Mouse (Mus musculus) hematopoietic stem cell, adult 5-6 weeks (primary cell): ENCODE results near the gene Prdm1. TPM values are rescaled to one million over a fixed set of nuclear protein-coding genes. Genes with fewer than 3 reads are reported as not detected.

Experiments
- ATAC-seq, 2 experiments: fragments of 125-278 bp in 1 of 2; replicated peaks in 1 of 2; 2 replicates each; pipeline ENCODE4 v1.8.0; 2016 to 2017; ENCODE audit warnings: inconsistent platforms in 2 of 2, mild to moderate bottlenecking in 2 of 2, moderate number of reproducible peaks in 2 of 2, low read depth in 1 of 2, moderate TSS enrichment in 1 of 2; ENCODE audit not compliant: low FRiP score in 2 of 2, poor library complexity in 2 of 2, severe bottlenecking in 2 of 2, insufficient read depth in 1 of 2, low TSS enrichment in 1 of 2
- total RNA-seq: library from RNA; stranded (forward); fragments of 172-1452, 232-1000 nt; gene quantifications from 2 replicates; pipeline ENCODE4 v1.2.3, GENCODE M21; 2017

The Prdm1 gene
- total RNA-seq, 1 experiment from 2014 or later, result 0.74 TPM

DNA sequence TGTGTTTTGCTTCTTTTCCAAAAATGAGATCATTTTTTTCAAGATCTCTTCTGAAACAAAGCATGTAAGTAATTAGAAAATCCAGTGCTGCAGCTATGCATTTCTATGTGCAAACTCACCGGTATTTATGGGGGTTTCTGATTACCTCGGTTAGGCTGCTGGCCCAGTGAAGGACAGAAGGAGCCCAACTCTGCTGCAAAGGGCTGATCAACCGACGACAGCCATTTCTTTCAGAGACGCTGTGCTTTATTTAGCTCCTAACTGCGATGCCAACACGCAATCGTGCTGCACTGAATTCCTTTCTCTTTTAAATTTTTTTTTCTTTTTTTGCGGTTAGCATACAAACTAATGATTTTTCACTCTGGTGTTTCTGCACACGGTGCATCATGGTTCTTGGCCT lies 126.7 kb downstream of the Prdm1 start:
- ATAC-seq, result no peak

DNA sequence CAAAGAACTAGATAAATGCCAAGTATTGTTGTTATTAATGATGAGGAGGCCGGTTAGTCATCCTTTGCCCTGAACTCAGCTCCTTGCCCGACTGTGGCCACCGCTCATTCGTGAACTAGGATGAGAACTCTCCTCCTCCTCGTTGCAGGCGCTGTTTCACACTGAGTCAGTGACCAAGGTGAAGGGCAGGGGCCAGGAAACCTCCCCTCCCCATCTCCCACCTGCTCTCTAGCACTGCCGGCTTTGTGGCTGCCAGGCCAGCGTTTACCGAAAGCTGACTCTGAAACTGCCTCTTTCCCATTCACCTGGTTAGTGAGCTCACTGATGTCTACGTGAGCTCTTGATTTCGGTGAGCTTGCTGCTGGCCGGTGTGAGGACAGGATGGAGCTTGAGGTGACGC lies 127.7 kb downstream of the Prdm1 start:
- no peak for ATAC-seq

DNA sequence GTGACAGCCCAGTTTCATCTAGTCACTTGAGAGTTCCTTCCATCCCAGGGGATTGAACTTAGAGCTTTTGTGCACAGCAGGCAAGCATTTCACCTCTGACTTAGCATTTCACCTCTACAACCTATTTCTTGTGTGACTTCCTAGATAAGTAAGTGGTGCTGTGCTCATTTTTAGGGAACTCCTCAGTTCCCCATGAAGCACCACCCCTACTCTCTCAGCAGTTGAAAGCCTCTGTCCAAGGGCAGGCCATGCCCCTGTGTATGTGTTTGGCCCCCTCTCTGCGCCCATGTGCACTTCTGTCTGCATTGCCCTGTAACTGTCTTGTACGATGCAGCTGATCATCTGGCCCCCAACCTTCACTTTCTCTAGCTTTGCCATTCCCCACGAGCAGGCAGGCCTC lies 128.2 kb downstream of the Prdm1 start:
- ATAC-seq, result peak; percentile 33 to 53; a peak in 3 of 4 replicates

DNA sequence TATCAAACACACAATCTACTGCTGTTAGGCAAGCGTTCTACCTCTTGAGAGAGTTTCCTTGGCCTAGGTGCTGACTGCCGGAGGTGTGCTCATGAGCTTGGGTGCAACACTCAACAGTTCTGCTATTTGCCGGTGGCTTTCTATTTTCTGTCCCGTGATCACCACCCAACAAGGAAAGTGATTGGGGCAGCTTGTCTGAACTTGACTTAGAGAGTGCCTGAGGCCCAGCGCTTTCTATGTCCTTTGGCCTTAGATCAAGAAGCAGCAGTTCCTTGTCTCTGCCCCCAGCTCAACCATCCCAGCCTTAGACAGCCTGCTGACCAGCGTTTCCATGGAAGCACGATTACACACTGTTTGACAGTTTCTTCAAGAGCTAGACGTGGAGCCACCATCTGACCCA lies 135.4 kb downstream of the Prdm1 start:
- ATAC-seq, result no peak

DNA sequence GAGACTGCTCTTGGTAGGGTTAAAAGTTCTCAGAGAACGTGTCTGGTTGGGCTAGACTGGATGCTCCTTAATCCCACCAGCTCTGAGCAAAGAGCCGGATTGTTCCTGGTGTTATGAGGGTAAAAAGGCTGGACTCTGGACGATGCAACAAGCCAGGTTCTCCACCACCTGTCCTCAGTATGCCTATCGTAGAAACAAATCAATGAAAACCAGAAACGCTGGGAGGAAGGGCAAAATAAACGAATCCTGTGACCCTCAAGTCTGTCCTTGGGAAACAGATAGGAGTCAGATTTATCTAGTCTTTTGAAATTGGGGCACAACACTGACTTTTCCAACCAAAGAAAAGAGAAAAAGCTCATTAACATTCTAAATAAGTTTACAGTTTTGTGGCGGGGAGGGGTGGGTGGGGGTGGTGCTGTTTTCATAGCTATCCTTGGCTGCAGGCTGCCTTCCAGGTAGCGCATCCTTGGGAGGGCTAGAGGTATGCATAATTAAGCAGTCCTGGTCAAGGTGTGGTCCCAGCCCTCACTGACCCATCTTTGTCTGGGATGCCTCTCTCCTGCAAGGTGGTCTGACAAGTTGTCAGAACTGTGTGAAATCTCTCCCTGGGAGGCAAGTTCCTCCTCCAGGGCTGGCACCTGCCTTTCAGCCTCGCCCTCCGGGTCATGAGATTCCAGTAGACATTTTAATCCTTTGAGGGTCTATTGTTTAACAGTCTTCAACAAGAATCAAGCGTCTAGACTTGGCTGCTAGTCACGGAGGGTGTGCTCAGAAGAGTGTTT lies 136.6 kb downstream of the Prdm1 start:
- ATAC-seq, result no peak

DNA sequence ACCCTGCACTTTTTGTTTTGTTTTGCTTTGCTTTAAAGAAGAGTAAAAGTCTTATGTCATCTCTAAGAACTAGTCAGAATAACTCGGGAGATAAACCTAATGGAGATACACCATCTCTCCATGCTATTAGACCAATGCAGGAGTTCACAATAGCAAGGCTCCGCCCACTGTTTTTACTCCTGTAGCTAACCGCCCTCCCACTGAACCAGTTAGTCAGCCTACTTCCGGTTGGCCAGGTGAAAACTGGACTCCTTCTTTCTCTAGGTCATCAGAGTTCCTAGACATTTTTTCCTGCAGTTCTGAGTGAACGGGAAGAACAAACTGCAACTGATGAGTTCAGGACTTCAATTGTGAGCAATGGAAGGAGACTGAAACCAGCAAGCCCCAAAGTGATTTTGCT lies 138.0 kb downstream of the Prdm1 start:
- no peak for ATAC-seq

DNA sequence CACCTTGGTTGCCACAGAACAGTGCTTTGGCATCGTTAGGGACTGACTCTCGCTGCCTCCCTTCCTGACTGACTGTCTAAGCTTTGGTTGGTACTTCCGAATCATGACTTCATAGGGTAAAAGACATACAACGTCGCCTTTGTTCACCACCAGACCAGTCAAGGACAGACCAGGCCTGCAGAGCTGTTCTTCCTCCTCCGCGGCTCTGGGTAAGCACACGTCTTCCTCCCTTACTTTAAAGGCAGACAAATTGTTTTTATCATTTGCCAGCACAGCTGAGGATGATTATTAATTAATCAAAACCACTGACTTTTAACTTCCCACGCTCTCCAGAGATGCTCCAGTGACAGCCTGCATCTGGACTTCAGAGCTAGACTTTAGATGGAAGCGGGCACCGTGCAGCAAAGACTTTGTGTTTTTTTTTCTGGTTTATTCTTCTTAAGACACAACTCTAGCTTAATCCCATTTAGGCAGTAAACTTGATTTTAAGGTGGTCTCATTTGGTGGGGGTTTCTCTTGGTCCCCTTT lies 139.5 kb downstream of the Prdm1 start:
- no peak for ATAC-seq
